Mouse (Mus musculus) cortical plate, adult 2 months (tissue): ENCODE measurements around the gene Tbc1d16.

Experiments
- CTCF ChIP-seq: fragments of 200-500 bp; IDR thresholded peaks from 2 replicates; pipeline ENCODE4 v1.5.1; 2011; ENCODE audit warnings: mild to moderate bottlenecking, control low read depth, low read length; ENCODE audit not compliant: insufficient read depth; ENCODE audit errors: extremely low read depth
- POLR2A ChIP-seq: fragments of 200-500 bp; IDR thresholded peaks from 2 replicates; pipeline ENCODE4 v1.6.1; 2011; ENCODE audit warnings: mild to moderate bottlenecking, low read length, control low read depth; ENCODE audit not compliant: insufficient read depth; ENCODE audit errors: extremely low read depth

DNA sequence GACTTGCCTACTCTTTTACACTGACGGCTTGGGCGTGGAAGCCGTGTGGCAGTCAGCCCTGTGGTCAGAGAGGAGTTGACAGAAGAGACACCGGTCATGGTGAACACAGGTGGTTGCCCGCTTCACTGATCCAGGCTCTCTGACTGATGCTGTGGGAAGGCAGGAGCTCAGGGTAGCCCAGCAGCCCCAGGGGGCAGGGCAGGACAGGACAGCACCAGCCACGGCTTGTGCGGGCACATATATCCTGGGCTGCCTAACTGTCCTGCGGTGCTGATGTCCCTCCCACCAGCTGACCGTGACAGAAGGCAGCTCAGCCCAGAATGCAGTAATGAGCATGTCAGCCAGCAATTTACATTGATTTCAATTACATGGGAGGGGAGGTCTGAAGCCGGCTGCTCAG is 77.9 kb downstream of the Tbc1d16 start:
- TF ChIP-seq POLR2A: no peak
- no peak for TF ChIP-seq CTCF
